Mouse (Mus musculus): ENCODE data around the gene Grid2. TPM values are rescaled to one million over a fixed set of nuclear protein-coding genes. Genes with fewer than 3 reads are reported as not detected.

The Grid2 gene
- total RNA-seq, 2 experiments from 2014 or later, result 13.0 to 14.4 TPM

DNA sequence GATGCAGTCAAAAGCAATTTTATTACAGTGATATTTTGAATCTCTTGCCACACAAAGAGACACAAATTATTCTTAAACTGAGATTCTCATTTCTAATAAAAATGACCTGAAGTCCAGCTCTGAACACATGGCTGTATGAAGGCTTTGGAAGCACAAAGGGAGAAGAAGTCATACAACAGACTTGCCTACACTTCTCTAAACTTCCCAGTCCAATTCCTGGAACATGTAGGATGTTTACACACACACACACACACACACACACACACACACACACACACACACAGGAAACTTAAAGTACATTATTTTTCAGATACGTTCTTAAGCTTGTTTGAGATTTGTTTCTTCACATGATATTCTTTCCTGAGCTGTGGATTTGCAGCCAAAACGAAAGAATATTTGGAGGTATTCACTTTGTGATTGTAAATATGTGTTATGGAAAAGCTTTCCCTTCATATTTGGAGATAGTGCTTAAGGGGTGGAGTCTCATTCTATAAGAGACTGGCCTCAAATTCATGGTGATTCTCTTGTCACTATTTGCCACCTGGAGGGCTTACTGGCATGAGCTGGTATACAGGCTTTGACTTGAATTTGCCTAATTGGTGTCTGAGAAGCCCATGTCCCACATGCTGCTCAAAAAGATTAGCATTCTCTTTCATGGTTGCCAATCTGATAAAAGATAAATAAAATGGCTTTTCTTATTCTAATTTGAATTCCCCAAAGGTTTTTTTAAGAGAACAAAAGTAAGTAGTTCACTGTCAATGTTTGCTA is 1049.2 kb downstream of the Grid2 start:
- no peak for DNase-seq (ENCODE audit: low spot score in 2 of 2)

GRCm38 (mm10) chr6:64308631-64309030 is 1053.0 kb downstream of the Grid2 start:
- DNase-seq (ENCODE audit: low spot score in 2 of 2), result no peak

GRCm38 (mm10) chr6:64313132-64313531 is 1057.5 kb downstream of the Grid2 start:
- DNase-seq (ENCODE audit: low spot score in 2 of 2), result no peak

DNA sequence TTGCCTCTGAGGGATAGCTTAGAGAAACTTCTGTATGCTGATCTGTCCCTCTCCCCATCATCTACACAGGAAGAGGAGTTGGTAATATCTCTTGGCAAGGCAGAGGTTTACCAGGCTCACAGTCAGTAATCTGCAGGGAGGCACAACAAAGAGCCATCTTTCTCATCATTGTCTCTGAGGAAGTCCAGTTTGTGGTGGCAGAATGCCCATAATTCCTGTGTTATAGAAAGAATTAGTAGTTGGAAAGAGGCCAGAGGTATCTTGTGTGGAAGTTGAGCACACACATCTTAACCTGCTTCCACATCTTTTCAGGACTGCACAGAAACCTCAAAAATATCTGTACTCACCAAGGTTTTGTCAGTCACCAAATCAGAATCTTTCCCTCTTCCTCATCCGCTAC is 1071.3 kb downstream of the Grid2 start:
- DNase-seq (ENCODE audit: low spot score in 2 of 2), result no peak

DNA sequence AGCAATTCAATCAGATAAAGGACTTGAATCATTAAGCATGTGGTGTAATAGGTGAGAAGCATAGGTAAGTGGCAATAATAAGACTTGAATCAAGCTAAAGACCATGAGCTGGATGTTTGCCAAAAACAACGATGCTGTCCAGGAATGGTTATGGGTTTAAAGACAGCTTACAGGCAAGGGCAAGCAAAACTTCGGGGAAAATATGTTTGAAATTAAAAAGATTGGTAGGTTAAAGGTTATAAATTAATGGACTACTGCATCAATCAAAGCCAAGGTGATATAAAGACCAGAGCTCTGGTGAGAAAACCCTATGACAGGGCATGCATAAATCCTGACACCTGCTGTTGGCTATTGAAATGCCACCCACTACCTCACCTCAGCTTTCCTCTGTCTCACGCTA is 1072.2 kb downstream of the Grid2 start:
- DNase-seq (ENCODE audit: low spot score in 2 of 2), result no peak

DNA sequence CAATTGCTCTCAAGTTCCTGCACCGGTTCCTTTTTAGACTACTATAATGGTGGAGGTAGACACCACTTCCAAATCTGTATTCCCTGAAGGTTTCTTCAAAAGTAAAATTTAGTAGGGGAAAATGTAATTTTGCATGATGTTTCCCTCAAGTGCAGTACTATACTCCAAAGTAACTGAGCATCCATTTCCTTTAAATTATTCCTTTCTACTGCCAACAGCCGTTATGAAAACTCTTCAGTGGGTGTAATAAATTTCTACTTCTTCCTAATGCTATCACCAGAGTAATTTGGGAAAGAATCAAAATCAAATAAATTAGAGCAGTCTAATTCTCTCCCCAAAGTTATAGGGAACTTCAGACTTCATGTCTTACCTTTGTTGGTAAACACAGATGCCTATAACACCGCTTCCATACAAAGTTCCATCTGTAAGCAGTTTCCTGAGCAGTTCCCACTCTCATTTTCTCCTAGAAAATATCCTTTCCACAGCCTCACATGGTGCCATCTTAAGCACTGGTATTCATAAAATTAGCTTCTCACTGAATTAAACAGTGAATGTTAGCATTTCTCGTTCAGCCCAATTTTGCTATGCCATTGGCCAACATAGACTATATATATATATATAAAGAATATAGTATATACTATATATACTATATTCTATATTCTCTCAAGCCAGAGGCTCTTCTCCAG is 1142.9 kb downstream of the Grid2 start:
- DNase-seq (ENCODE audit: low spot score in 2 of 2), result no peak

- no peak for DNase-seq (ENCODE audit: low spot score in 2 of 2)
Observed at GRCm38 (mm10) chr6:64427658-64428057, 1172.0 kb downstream of the Grid2 start.

DNA sequence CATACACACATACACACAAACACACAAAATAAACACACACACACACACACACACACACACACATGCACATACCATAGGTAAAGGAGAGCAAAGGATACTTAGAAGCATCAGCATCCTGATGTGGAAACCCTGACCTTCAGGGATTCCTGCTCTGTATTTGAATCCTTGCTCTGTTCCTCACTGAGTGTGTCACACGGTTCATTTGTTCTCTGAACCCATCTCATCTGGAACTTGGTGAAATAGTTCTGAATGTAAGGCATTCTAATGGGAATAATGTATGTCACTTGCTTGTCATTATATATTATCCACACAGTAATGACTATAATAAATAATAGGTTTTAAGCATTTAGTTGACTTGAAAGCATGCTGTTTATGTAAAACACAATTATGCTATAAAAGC is 1173.2 kb downstream of the Grid2 start:
- DNase-seq (ENCODE audit: low spot score in 2 of 2), result no peak

DNA sequence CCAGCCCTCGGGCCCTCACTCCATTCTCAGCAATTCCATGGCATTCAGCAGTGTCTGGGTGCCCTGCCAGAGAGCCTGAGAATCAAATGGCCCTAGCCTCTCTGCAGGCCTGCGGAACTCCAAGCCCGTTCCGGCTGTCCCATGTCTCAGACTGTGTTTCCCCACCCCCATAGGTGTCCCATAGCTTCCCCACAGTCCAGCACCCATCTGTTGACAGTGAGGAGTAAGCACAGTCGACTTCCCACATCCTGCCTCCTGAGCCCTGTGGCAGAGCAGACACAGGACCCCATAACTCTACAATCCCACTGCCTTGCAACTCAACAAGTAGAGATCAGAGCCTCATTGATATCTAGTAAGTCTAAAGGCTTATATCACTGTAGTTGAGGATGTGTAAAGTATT is 1192.5 kb downstream of the Grid2 start:
- DNase-seq (ENCODE audit: low spot score in 2 of 2), result no peak

- DNase-seq (ENCODE audit: low spot score in 2 of 2), result no peak
Observed at GRCm38 (mm10) chr6:64448864-64449355, 1193.2 kb downstream of the Grid2 start.

GRCm38 (mm10) chr6:64450770-64451169 is 1195.1 kb downstream of the Grid2 start:
- DNase-seq (ENCODE audit: low spot score in 2 of 2), result no peak

DNA sequence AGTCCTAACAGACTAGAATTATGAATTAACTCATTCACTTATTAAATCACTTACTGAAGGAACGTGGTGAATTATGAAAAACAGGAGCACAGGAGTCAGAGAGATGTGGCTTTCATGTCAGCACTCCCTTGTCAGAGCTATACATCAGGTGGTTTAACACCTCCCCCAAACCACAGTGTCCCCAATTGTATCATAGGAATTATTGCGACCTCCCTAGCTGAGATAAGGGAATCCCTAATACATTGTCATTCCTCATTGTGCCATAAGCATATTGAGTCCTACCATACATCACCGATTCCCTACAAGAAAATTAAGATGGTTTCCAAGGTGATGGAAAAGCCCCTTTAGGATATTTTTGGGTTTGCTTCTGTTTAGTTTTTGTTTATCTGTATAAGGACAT is 1224.2 kb downstream of the Grid2 start:
- no peak for DNase-seq (ENCODE audit: low spot score in 2 of 2)

- DNase-seq (ENCODE audit: low spot score in 2 of 2), result no peak
Observed at GRCm38 (mm10) chr6:64480592-64480991, 1224.9 kb downstream of the Grid2 start.

DNA sequence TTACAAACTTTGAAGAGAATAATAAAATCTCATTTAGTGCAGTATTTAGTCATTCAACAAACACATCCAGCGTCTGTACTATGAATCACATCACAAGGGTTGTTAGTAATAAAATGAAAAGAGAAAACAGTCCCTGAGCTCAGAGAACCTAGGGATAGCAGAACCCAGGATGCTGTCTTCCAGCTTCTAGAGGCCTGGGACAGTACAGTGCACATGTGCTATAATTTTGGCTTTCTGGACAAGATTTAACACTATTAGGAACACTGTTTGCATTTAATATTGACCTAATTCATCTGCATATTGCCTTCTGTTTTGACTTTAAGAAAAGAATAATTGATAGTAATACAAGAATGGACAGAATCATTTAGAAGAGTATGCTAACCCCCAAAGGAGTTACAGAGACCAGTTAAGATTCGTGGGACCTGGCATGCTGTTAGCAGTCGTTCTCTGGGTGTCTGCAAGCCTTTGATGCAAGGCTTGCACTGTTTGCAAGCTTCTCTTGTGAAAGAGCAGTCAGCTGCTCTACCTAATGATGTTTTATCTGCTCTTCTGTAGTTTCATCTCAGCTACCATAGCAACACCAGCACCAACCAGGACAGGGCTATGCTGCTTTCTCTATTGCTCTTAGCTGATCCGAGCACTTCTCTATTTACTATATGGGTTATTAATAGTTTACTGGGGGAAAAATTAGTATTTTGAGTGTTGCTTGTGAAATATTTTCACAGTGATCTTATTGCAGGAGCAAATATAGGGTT is 1234.8 kb downstream of the Grid2 start:
- DNase-seq (ENCODE audit: low spot score in 2 of 2), result peak in 1 of 2 experiments; percentile 44

DNA sequence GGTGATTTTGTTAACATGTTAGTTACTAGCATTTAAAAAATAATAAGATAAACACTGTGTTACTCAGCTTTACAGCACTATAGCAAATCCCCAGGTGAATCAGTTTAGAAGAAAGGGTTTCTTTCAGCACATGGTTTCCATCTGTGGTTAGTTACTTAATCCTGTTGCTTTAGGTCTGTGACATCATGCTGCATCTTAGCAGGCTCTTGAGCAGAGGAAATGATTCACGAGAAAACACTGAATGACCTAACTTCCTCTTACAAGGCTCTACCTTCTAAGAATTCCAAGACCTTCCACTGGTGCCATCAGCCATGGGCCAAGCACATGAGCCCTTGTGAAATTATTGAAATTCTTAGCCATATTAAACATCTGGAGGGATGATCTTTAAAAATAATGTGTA is 1248.7 kb downstream of the Grid2 start:
- DNase-seq (ENCODE audit: low spot score in 2 of 2), result no peak

GRCm38 (mm10) chr6:64542168-64542567 is 1286.5 kb downstream of the Grid2 start:
- DNase-seq (ENCODE audit: low spot score in 2 of 2), result no peak

DNA sequence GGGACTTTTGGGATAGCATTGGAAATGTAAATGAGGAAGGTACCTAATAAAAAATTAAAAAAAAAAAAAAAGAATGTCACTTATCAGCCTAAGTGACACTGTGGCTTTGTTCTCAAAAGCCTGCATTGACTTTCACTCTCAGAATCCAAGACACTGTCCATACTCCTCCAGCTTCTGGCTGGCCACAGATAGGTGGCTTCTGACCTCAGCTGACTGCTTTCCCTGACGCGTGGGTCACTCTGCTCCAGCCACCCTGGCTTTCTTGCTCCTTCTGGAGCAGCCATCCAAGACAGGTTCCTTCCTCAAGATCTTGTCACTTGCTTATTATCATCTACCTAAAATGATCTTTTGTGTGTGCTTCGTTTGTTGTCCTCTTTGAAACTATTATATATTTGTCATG is 1298.0 kb downstream of the Grid2 start:
- DNase-seq (ENCODE audit: low spot score in 2 of 2), result no peak

- DNase-seq (ENCODE audit: low spot score in 2 of 2), result peak; percentile 7 to 37
Observed at GRCm38 (mm10) chr6:64555220-64555619, 1299.5 kb downstream of the Grid2 start.

DNA sequence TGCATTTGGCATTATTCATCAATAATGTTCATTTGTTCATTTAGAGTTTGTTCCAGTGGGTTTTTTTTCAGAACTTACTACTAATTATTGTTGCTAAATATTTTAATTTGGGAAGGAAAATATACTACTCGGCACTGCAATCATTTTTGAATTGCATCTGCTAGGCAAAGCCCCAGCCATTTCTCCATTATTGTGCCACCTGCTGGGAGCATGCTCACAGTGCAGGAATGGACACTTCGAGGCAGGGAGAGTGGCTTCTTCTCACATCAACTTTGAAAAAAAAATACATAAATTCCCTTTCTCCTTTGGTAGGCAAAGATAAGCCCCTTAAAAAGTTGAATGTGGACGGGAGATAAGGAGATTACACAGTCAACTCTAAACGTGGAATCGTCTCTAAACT is 1312.9 kb downstream of the Grid2 start:
- peak; percentile 17 to 66 for DNase-seq (ENCODE audit: low spot score in 2 of 2)

- DNase-seq (ENCODE audit: low spot score in 2 of 2), result no peak
Observed at GRCm38 (mm10) chr6:64581338-64581737, 1325.7 kb downstream of the Grid2 start.

DNA sequence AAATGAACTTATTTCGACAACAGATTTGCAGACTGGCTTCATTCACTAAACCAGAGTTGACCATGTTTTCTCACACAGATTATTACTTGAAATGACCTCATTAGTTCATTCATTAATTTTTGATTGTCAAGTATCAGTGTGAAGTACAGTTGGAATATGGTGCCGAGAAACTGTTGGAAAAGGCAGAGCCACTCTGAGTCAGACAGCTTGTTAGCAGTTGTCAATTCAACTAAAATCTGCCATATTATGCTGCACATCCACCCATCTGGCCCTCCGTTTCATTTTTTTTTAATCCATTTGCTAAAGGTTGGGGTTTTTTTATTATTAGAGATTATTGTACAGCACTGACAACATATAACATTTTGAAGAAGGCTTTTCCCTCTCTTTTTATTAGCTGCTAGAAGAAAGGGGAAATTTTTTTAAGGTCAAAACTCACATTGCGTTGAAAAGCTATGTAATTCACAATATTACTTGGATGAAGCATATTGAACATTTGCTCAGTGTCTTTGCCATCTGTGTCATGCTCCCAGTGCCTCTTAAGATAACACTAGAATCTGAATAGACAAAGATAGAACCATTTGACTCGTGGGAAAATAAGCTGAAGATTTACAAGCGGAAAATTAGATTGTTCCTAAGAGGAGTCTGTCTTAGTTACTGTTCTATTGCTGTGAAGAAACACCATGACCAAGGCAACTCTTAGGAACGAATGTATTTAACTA is 1333.0 kb downstream of the Grid2 start:
- DNase-seq (ENCODE audit: low spot score in 2 of 2), result peak in 1 of 2 experiments; percentile 77

Measured in layer of hippocampus, adult 18-20 months (tissue).